Mouse (Mus musculus) bone marrow, adult 2 months (tissue): ENCODE results near the gene Tbcc.

Experiments used
- CTCF ChIP-seq: fragments of 200-500 bp; IDR thresholded peaks from 2 replicates; pipeline ENCODE4 v1.5.1; 2011; ENCODE audit warnings: low read length, control low read depth; ENCODE audit not compliant: control insufficient read depth, insufficient read depth
- POLR2A ChIP-seq: fragments of 200-500 bp; IDR thresholded peaks from 2 replicates; pipeline ENCODE4 v1.6.1; 2011; ENCODE audit warnings: low read depth, mild to moderate bottlenecking, control low read depth, low read length, borderline replicate concordance; ENCODE audit not compliant: control insufficient read depth

GRCm38 (mm10) chr17:46915129-46915528, 24.6 kb downstream of the Tbcc start:
- TF ChIP-seq CTCF (no peak), POLR2A (no peak)
